Mouse (Mus musculus) CH12.LX (cell line): ENCODE measurements around the gene Pkd2l1. TPM values are rescaled to one million over a fixed set of nuclear protein-coding genes. Genes with fewer than 3 reads are reported as not detected.

ENCODE experiments used
- DNase-seq: peaks from one replicate; pipeline ENCODE4 v3.0.0-alpha.2; 2013; ENCODE audit errors: extremely low read depth
- H3K27ac ChIP-seq: 2 replicates; pipeline ENCODE4 v1.5.1; 2012; ENCODE audit warnings: low read depth, mild to moderate bottlenecking, control low read depth, moderate library complexity; ENCODE audit not compliant: insufficient read depth
- H3K27me3 ChIP-seq: replicated peaks from 2 replicates; pipeline ENCODE3; 2012; ENCODE audit warnings: inconsistent platforms
- H3K36me3 ChIP-seq, 2 experiments: replicated peaks in 1 of 2; 2 replicates each; pipeline versions ENCODE3 to v1.6.1; 2012; ENCODE audit warnings: inconsistent platforms in 1 of 2, low read length in 1 of 2, mild to moderate bottlenecking in 1 of 2, mixed read lengths in 1 of 2, moderate library complexity in 1 of 2; ENCODE audit not compliant: control insufficient read depth in 1 of 2, insufficient read depth in 1 of 2
- H3K4me1 ChIP-seq, 2 experiments: 2 replicates each; pipeline ENCODE4 v1.6.1; 2012; ENCODE audit warnings: inconsistent platforms in 1 of 2, moderate library complexity in 1 of 2; ENCODE audit not compliant: insufficient read depth in 2 of 2, control insufficient read depth in 1 of 2
- H3K4me2 ChIP-seq: 2 replicates; pipeline ENCODE4 v1.6.1; 2012; ENCODE audit warnings: low read depth, mild to moderate bottlenecking, control low read depth; ENCODE audit not compliant: poor library complexity, insufficient read depth, severe bottlenecking
- H3K4me3 ChIP-seq, 3 experiments: fragments of 150-350 bp in 1 of 3; sonication (generic) in 1 of 3; replicated peaks in 1 of 3; 2 replicates each; pipeline versions ENCODE3 to v1.5.1; 2011 to 2012; ENCODE audit warnings: low read depth in 2 of 3, low read length in 2 of 3, mild to moderate bottlenecking in 2 of 3, moderate library complexity in 2 of 3, control low read depth in 1 of 3, improper control_type of control experiment in 1 of 3, inconsistent platforms in 1 of 3, mixed read lengths in 1 of 3; ENCODE audit not compliant: poor library complexity in 1 of 3
- H3K79me2 ChIP-seq: replicated peaks from 2 replicates; pipeline ENCODE4 v1.6.1; 2012; ENCODE audit warnings: mild to moderate bottlenecking, moderate library complexity; ENCODE audit not compliant: control insufficient read depth, poor library complexity, insufficient read depth, severe bottlenecking; ENCODE audit errors: extremely low read depth
- H3K9ac ChIP-seq: 2 replicates; pipeline ENCODE4 v1.6.1; 2012; ENCODE audit warnings: low read depth, mild to moderate bottlenecking, control low read depth, moderate library complexity; ENCODE audit not compliant: insufficient read depth
- H3K9me3 ChIP-seq: replicated peaks from 2 replicates; pipeline ENCODE3; 2012; ENCODE audit warnings: low read length, inconsistent platforms, mixed read lengths
- BHLHE40 ChIP-seq: IDR thresholded peaks from 2 replicates; pipeline ENCODE4 v1.6.1; 2011; ENCODE audit warnings: mild to moderate bottlenecking, low read depth, low read length, improper control_type of control experiment
- CHD2 ChIP-seq: IDR thresholded peaks from 2 replicates; pipeline ENCODE4 v1.6.1; 2011; ENCODE audit warnings: low read length, improper control_type of control experiment
- CTCF ChIP-seq, 2 experiments: IDR thresholded peaks in 1 of 2; conservative IDR thresholded peaks in 1 of 2; 2 replicates each; pipeline ENCODE4 v1.5.1; 2011 to 2012; ENCODE audit warnings: low read depth in 2 of 2, low read length in 2 of 2, improper control_type of control experiment in 1 of 2, inconsistent platforms in 1 of 2, mild to moderate bottlenecking in 1 of 2, moderate library complexity in 1 of 2
- E2F4 ChIP-seq: IDR thresholded peaks from 2 replicates; pipeline ENCODE4 v1.6.1; 2011; ENCODE audit warnings: low read depth, low read length, improper control_type of control experiment; ENCODE audit not compliant: insufficient replicate concordance
- EP300 ChIP-seq: IDR thresholded peaks from 2 replicates; pipeline ENCODE4 v1.6.1; 2011; ENCODE audit warnings: low read length, improper control_type of control experiment
- GABPA ChIP-seq: IDR thresholded peaks from 2 replicates; pipeline ENCODE4 v1.6.1; 2012; ENCODE audit warnings: low read depth, low read length, improper control_type of control experiment, inconsistent platforms; ENCODE audit not compliant: insufficient replicate concordance
- HCFC1 ChIP-seq: IDR thresholded peaks from 2 replicates; pipeline ENCODE4 v1.6.1; 2012; ENCODE audit warnings: low read depth, mild to moderate bottlenecking, inconsistent platforms, low read length, improper control_type of control experiment
- IRF4 ChIP-seq: IDR thresholded peaks from 2 replicates; pipeline ENCODE4 v1.6.1; 2014; ENCODE audit warnings: low read depth, mild to moderate bottlenecking, inconsistent platforms, low read length, improper control_type of control experiment
- JUN ChIP-seq: IDR thresholded peaks from 2 replicates; pipeline ENCODE4 v1.6.1; 2011; ENCODE audit warnings: low read depth, mild to moderate bottlenecking, low read length, improper control_type of control experiment, moderate library complexity; ENCODE audit not compliant: insufficient read depth
- JUND ChIP-seq: conservative IDR thresholded peaks from 2 replicates; pipeline ENCODE4 v1.6.1; 2011; ENCODE audit warnings: low read depth, low read length, improper control_type of control experiment
- KAT2A ChIP-seq: IDR thresholded peaks from 2 replicates; pipeline ENCODE4 v1.6.1; 2012; ENCODE audit warnings: low read length, improper control_type of control experiment, inconsistent platforms; ENCODE audit not compliant: insufficient replicate concordance
- MAFK ChIP-seq: IDR thresholded peaks from 2 replicates; pipeline ENCODE4 v1.6.1; 2011; ENCODE audit warnings: low read length, improper control_type of control experiment; ENCODE audit not compliant: insufficient replicate concordance
- MAZ ChIP-seq: IDR thresholded peaks from 2 replicates; pipeline ENCODE4 v1.6.1; 2012; ENCODE audit warnings: low read depth, mild to moderate bottlenecking, inconsistent platforms, low read length, improper control_type of control experiment, moderate library complexity
- MEF2A ChIP-seq: IDR thresholded peaks from 2 replicates; pipeline ENCODE4 v1.6.1; 2014; ENCODE audit warnings: low read depth, mild to moderate bottlenecking, inconsistent platforms, low read length, improper control_type of control experiment, borderline replicate concordance
- NELFE ChIP-seq: IDR thresholded peaks from 2 replicates; pipeline ENCODE4 v1.6.1; 2011; ENCODE audit warnings: low read depth, low read length, improper control_type of control experiment
- NRF1 ChIP-seq: IDR thresholded peaks from 2 replicates; pipeline ENCODE4 v1.6.1; 2014; ENCODE audit warnings: low read depth, mild to moderate bottlenecking, inconsistent platforms, low read length, improper control_type of control experiment, moderate library complexity
- PAX5 ChIP-seq: IDR thresholded peaks from 2 replicates; pipeline ENCODE4 v1.6.1; 2012; ENCODE audit warnings: low read length, inconsistent platforms, mixed read lengths
- POLR2AphosphoS2 ChIP-seq: IDR thresholded peaks from 2 replicates; pipeline ENCODE4 v1.6.1; 2011; ENCODE audit warnings: low read depth, low read length, improper control_type of control experiment
- RAD21 ChIP-seq: IDR thresholded peaks from 2 replicates; pipeline ENCODE4 v1.6.1; 2011; ENCODE audit warnings: low read depth, mild to moderate bottlenecking, low read length, improper control_type of control experiment, moderate library complexity
- RCOR1 ChIP-seq: conservative IDR thresholded peaks from 2 replicates; pipeline ENCODE4 v1.6.1; 2012; ENCODE audit warnings: low read depth, mild to moderate bottlenecking, inconsistent platforms, low read length, improper control_type of control experiment
- TBP ChIP-seq: conservative IDR thresholded peaks from 2 replicates; pipeline ENCODE4 v1.6.1; 2011; ENCODE audit warnings: low read depth, low read length, improper control_type of control experiment
- TCF12 ChIP-seq: IDR thresholded peaks from 2 replicates; pipeline ENCODE4 v1.6.1; 2014; ENCODE audit warnings: low read depth, mild to moderate bottlenecking, inconsistent platforms, low read length, improper control_type of control experiment
- UBTF ChIP-seq: IDR thresholded peaks from 2 replicates; pipeline ENCODE4 v1.6.1; 2012; ENCODE audit warnings: low read depth, mild to moderate bottlenecking, inconsistent platforms, low read length, improper control_type of control experiment, moderate library complexity
- USF2 ChIP-seq: conservative IDR thresholded peaks from 2 replicates; pipeline ENCODE4 v1.6.1; 2011; ENCODE audit warnings: low read depth, low read length, improper control_type of control experiment
- ZMIZ1 ChIP-seq: IDR thresholded peaks from 2 replicates; pipeline ENCODE4 v1.6.1; 2012; ENCODE audit warnings: low read depth, mild to moderate bottlenecking, inconsistent platforms, low read length, improper control_type of control experiment
- dilution Hi-C: fragments of 300-500 bp; cut with MboI; formaldehyde crosslinking; loops from 2 replicates; pipeline ENCODE4 v1.14.3; 2020; ENCODE audit warnings: low sequenced_read_pairs; ENCODE audit not compliant: extremely low pct_unique_long_range_greater_than_20kb, extremely low pct_ligation_motif_present
- in situ Hi-C: fragments of 300-500 bp; cut with MboI; formaldehyde crosslinking; loops from 3 replicates; pipeline ENCODE4 v1.14.3; 2019; ENCODE audit warnings: low sequenced_read_pairs, low pct_ligation_motif_present, low pct_unique_long_range_greater_than_20kb, mixed read lengths
- polyA plus RNA-seq: library from polyadenylated mRNA; unstranded; fragments of >175 nt; gene quantifications from 2 replicates; pipeline ENCODE4 v1.2.1, GENCODE M21; 2012; ENCODE audit warnings: low read depth; ENCODE audit not compliant: insufficient read length
- total RNA-seq, 2 experiments: library from RNA; depleted of rRNA; stranded (reverse); fragments of 300-350 nt in 1 of 2; fragments of >200 nt in 1 of 2; gene quantifications; 2 replicates each; pipeline ENCODE4 v1.2.3; 2012 to 2014

The Pkd2l1 gene
- total and polyA plus RNA-seq, 3 experiments = 0.04 to 0.07 TPM; not detected in 1

DNA sequence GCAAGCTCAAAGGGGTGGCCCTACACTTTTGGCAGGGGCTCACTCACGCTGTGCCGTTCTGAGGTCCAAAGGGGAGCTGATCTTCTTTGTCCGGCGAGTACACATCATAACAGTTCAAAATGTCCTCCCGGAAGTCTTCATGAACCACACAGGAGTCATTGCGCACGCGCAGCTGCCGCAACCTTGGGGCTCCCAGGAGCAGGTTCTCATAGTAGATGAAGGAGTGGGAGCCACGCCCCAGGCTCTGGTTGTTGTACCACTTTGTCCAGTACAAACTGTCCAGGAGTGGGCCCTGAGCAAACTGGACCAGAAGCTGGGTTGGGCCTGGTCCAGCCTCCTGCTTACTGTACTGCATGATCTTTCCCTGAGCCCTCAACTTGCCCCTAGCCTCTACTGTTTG is 35.2 kb downstream of the Pkd2l1 start:
- in situ Hi-C loops = no loop called here
- TF ChIP-seq TBP = no peak
- no peak for TF ChIP-seq RAD21
- TF ChIP-seq NELFE = no peak
- no peak for TF ChIP-seq UBTF
- no peak for TF ChIP-seq POLR2AphosphoS2
- no peak for TF ChIP-seq PAX5
- TF ChIP-seq MAFK = no peak
- TF ChIP-seq TCF12 = no peak
- TF ChIP-seq KAT2A = no peak
- no peak for TF ChIP-seq USF2
- no peak for TF ChIP-seq HCFC1
- no peak for TF ChIP-seq EP300
- Histone ChIP-seq H3K9ac (no peak overlapping the region), H3K79me2 (no peaks in the 10 kb centered on the region), H3K36me3 (no peaks in the 10 kb centered on the region), H3K4me2 (no peak overlapping the region), H3K4me3 (no peak overlapping the region), H3K27me3 (peaks cover 14% of the 10 kb centered on the region), H3K4me1 (no peaks in the 10 kb centered on the region), H3K9me3 (no peaks in the 10 kb centered on the region), H3K27ac (no peak overlapping the region)
- no peak for DNase-seq
- dilution Hi-C loops = no loop called here

DNA sequence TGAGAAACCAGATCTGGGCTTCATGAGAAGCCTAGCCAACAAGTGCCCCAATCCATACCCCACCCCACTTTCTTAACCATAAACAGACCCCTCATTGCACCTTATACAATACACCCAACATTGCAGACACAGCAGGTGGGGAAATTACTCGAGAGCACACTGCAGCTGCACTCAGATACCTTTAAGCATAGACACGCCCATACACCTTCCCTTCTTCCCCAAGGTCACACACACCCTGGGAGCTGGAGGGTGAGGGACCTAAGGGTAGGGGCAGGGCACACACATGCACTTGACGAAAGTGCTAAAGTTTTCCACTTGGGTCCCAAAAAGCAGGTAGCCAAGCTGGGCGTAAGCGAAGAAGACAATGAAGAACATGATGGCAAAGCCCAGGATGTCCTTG is 38.5 kb downstream of the Pkd2l1 start:
- Histone ChIP-seq H3K4me2 (no peak overlapping the region), H3K4me1 (no peaks in the 10 kb centered on the region), H3K27ac (no peak overlapping the region), H3K27me3 (peaks cover 14% of the 10 kb centered on the region), H3K79me2 (no peaks in the 10 kb centered on the region), H3K9me3 (no peaks in the 10 kb centered on the region), H3K4me3 (no peak overlapping the region), H3K36me3 (no peaks in the 10 kb centered on the region), H3K9ac (no peak overlapping the region)
- TF ChIP-seq RAD21 (no peak), CHD2 (no peak), MAZ (no peak), USF2 (no peak), IRF4 (no peak), EP300 (no peak), E2F4 (no peak), CTCF (conservative IDR thresholded peaks at IDR 0.05 in 1 of 2, IDR thresholded peaks at IDR 0.05 in 1 of 2; ENCODE audit: low read depth in 2 of 2, low read length in 2 of 2) (no peak), MEF2A (no peak), JUND (no peak), TBP (no peak), JUN (no peak), NRF1 (no peak), BHLHE40 (no peak), ZMIZ1 (no peak), NELFE (no peak), RCOR1 (no peak), GABPA (no peak)
- dilution Hi-C loops (no loop called here), in situ Hi-C loops (no loop called here)
- no peak for DNase-seq
